Mouse (Mus musculus): ENCODE data around the gene Pik3c2a. TPM values are rescaled to one million over a fixed set of nuclear protein-coding genes. Genes with fewer than 3 reads are reported as not detected.

Pik3c2a gene
- polyA plus RNA-seq, 1 experiment from 2014 or later, result 32.9 TPM

- Histone ChIP-seq H3K27ac (ENCODE audit: low read depth) (no peak overlapping the region), H3K27me3 (replicated peaks; ENCODE audit: control insufficient read depth, insufficient read depth, low read length) (no peaks in the 10 kb centered on the region), H3K9ac (ENCODE audit: low read length) (no peak overlapping the region), H3K4me1 (replicated peaks; ENCODE audit: control insufficient read depth, insufficient read depth, low read length) (no peaks in the 10 kb centered on the region), H3K9me3 (ENCODE audit: control insufficient read depth, low read length) (no peaks in the 10 kb centered on the region), H3K4me2 (ENCODE audit: low read length) (no peak overlapping the region), H3K36me3 (ENCODE audit: control insufficient read depth, insufficient read depth, low read length) (no peaks in the 10 kb centered on the region), H3K4me3 (ENCODE audit: low read depth, low read length) (no peak overlapping the region)
- peak; percentile 54 for DNase-seq (ENCODE audit: low spot score)
- 32% methylated on average over 3 of the region's 3 CpGs for WGBS
- peak; percentile 18; the same call in 1 of the 2 replicates for ATAC-seq (replicated peaks; ENCODE audit: low FRiP score, low TSS enrichment, low read depth)
Measured at GRCm38 (mm10) chr7:116458985-116459441, 15.8 kb upstream of the Pik3c2a start.

GRCm38 (mm10) chr7:116457391-116457790, 14.1 kb upstream of the Pik3c2a start:
- Histone ChIP-seq H3K4me1 (replicated peaks; ENCODE audit: control insufficient read depth, insufficient read depth, low read length) (no peaks in the 10 kb centered on the region), H3K4me2 (ENCODE audit: low read length) (no peak overlapping the region), H3K27ac (ENCODE audit: low read depth) (no peak overlapping the region), H3K36me3 (ENCODE audit: control insufficient read depth, insufficient read depth, low read length) (no peaks in the 10 kb centered on the region), H3K4me3 (ENCODE audit: low read depth, low read length) (no peak overlapping the region), H3K27me3 (replicated peaks; ENCODE audit: control insufficient read depth, insufficient read depth, low read length) (no peaks in the 10 kb centered on the region), H3K9me3 (ENCODE audit: control insufficient read depth, low read length) (no peaks in the 10 kb centered on the region), H3K9ac (ENCODE audit: low read length) (no peak overlapping the region)
- WGBS, result 68% methylated on average over 6 of the region's 6 CpGs
- ATAC-seq (replicated peaks; ENCODE audit: low FRiP score, low TSS enrichment, low read depth), result no peak
- DNase-seq (ENCODE audit: low spot score), result no peak

- ATAC-seq (replicated peaks; ENCODE audit: low FRiP score, low TSS enrichment, low read depth) (peak; percentile 73), DNase-seq (ENCODE audit: low spot score) (no peak)
- no peak overlapping the region for H3K4me3 ChIP-seq (ENCODE audit: low read depth, low read length)
- WGBS, result 67% methylated on average over 4 of the region's 4 CpGs
- no peak overlapping the region for H3K9ac ChIP-seq (ENCODE audit: low read length)
- H3K4me2 ChIP-seq (ENCODE audit: low read length), result no peak overlapping the region
- H3K27ac ChIP-seq (ENCODE audit: low read depth), result no peak overlapping the region
- no peaks in the 10 kb centered on the region for H3K9me3 ChIP-seq (ENCODE audit: control insufficient read depth, low read length)
- H3K27me3 ChIP-seq (replicated peaks; ENCODE audit: control insufficient read depth, insufficient read depth, low read length), result no peaks in the 10 kb centered on the region
- no peaks in the 10 kb centered on the region for H3K36me3 ChIP-seq (ENCODE audit: control insufficient read depth, insufficient read depth, low read length)
- no peaks in the 10 kb centered on the region for H3K4me1 ChIP-seq (replicated peaks; ENCODE audit: control insufficient read depth, insufficient read depth, low read length)
Measured at GRCm38 (mm10) chr7:116456964-116457363, 13.7 kb upstream of the Pik3c2a start.

DNA sequence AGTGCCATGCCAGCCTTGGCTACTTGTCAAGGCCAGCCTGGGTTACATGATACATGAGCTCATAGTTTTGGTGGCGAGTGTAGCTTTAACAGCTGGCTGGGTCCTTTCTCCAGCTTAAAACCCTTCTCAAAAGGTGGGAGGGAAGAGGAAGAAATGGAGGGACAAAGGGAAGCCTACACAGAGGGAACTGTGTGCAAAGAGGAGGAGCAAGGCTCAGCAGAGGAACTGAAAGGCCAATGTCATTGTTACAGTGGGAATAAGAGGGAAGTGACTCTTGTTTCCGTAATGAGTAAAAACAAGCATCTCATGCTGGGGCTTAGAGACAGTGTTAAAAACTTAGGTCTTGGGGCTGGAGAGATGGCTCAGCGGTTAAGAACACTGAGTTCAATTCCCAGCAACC, 3.4 kb upstream of the Pik3c2a start:
- Histone ChIP-seq H3K27me3 (replicated peaks; ENCODE audit: control insufficient read depth, insufficient read depth, low read length) (no peaks in the 10 kb centered on the region), H3K9me3 (ENCODE audit: control insufficient read depth, low read length) (no peaks in the 10 kb centered on the region), H3K9ac (ENCODE audit: low read length) (no peak overlapping the region), H3K4me3 (ENCODE audit: low read depth, low read length) (no peak overlapping the region), H3K4me1 (replicated peaks; ENCODE audit: control insufficient read depth, insufficient read depth, low read length) (0 out of 2 replicates have a peak, but pooled peaks cover 8% of the 10 kb centered on the region), H3K4me2 (ENCODE audit: low read length) (no peak overlapping the region), H3K36me3 (ENCODE audit: control insufficient read depth, insufficient read depth, low read length) (no peaks in the 10 kb centered on the region), H3K27ac (ENCODE audit: low read depth) (no peak overlapping the region)
- DNase-seq (ENCODE audit: low spot score) (no peak), ATAC-seq (replicated peaks; ENCODE audit: low FRiP score, low TSS enrichment, low read depth) (no peak)
- WGBS, result 90% methylated on average over 3 of the region's 3 CpGs

- H3K4me3 ChIP-seq (ENCODE audit: low read depth, low read length), result peak overlapping the region; percentile 71
- H3K27ac ChIP-seq (ENCODE audit: low read depth), result peak overlapping the region; percentile 91
- no peaks in the 10 kb centered on the region for H3K27me3 ChIP-seq (replicated peaks; ENCODE audit: control insufficient read depth, insufficient read depth, low read length)
- H3K9me3 ChIP-seq (ENCODE audit: control insufficient read depth, low read length), result no peaks in the 10 kb centered on the region
- ATAC-seq (replicated peaks; ENCODE audit: low FRiP score, low TSS enrichment, low read depth) (peak; percentile 42; the same call in 1 of the 2 replicates), DNase-seq (ENCODE audit: low spot score) (no peak)
- peaks cover 16% of the 10 kb centered on the region; the same call in 1 of the 2 replicates for H3K4me1 ChIP-seq (replicated peaks; ENCODE audit: control insufficient read depth, insufficient read depth, low read length)
- no peaks in the 10 kb centered on the region for H3K36me3 ChIP-seq (ENCODE audit: control insufficient read depth, insufficient read depth, low read length)
- H3K4me2 ChIP-seq (ENCODE audit: low read length), result peak overlapping the region; percentile 79
- peak overlapping the region; percentile 86 for H3K9ac ChIP-seq (ENCODE audit: low read length)
- WGBS, result 3% methylated on average over 2 of the region's 2 CpGs
Measured at GRCm38 (mm10) chr7:116444326-116444809, 1.1 kb upstream of the Pik3c2a start.

DNA sequence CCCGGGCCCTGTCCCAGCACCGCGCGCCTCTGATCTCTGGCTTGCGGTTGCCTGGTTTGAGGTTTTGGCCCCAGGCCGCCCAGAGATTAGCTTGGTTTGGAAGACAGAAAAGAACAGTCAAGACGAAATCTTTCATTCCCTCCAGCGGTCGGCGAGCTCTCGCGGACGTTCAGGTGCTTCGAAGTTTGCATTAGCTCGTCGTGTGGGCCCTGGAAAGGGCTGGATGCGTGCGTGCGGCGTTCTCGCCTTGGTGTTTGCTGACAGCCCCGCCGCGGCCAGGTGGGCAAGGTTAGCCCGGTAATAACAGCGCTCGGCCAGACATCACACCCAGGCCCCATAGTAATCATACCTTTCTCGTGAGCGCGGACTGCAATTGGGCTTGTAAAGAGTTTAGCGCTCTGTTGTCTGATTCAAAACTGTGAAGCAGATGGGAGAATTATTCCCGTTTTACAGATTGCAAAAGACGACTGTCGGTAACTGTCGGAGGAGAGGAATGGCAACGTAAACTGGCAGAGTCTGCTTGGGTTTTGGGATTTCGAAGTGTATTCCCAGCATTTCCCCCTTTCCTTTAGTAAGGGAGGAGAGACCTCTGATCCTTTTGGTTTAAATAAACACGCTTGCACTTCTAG, 562 bp upstream of the Pik3c2a start:
- Histone ChIP-seq H3K36me3 (ENCODE audit: control insufficient read depth, insufficient read depth, low read length) (no peaks in the 10 kb centered on the region), H3K4me1 (replicated peaks; ENCODE audit: control insufficient read depth, insufficient read depth, low read length) (peaks cover 16% of the 10 kb centered on the region; the same call in 1 of the 2 replicates), H3K9ac (ENCODE audit: low read length) (peak overlapping the region; percentile 86), H3K9me3 (ENCODE audit: control insufficient read depth, low read length) (no peaks in the 10 kb centered on the region), H3K4me3 (ENCODE audit: low read depth, low read length) (peak overlapping the region; percentile 71), H3K27ac (ENCODE audit: low read depth) (peak overlapping the region; percentile 91), H3K4me2 (ENCODE audit: low read length) (peak overlapping the region; percentile 79), H3K27me3 (replicated peaks; ENCODE audit: control insufficient read depth, insufficient read depth, low read length) (no peaks in the 10 kb centered on the region)
- ATAC-seq (replicated peaks; ENCODE audit: low FRiP score, low TSS enrichment, low read depth), result peak; percentile 50
- no peak for DNase-seq (ENCODE audit: low spot score)
- WGBS, result under 1% methylated on average over 38 of the region's 38 CpGs

GRCm38 (mm10) chr7:116442226-116442625, 1.0 kb downstream of the Pik3c2a start:
- DNase-seq (ENCODE audit: low spot score), result peak; percentile 54
- Histone ChIP-seq H3K27ac (ENCODE audit: low read depth) (no peak overlapping the region), H3K4me3 (ENCODE audit: low read depth, low read length) (peak overlapping the region; percentile 71), H3K36me3 (ENCODE audit: control insufficient read depth, insufficient read depth, low read length) (0 out of 2 replicates have a peak, but pooled peaks cover 3% of the 10 kb centered on the region), H3K27me3 (replicated peaks; ENCODE audit: control insufficient read depth, insufficient read depth, low read length) (no peaks in the 10 kb centered on the region), H3K4me1 (replicated peaks; ENCODE audit: control insufficient read depth, insufficient read depth, low read length) (peaks cover 16% of the 10 kb centered on the region; the same call in 1 of the 2 replicates), H3K4me2 (ENCODE audit: low read length) (peak overlapping the region; percentile 79), H3K9me3 (ENCODE audit: control insufficient read depth, low read length) (no peaks in the 10 kb centered on the region), H3K9ac (ENCODE audit: low read length) (peak overlapping the region; percentile 86)
- ATAC-seq (replicated peaks; ENCODE audit: low FRiP score, low TSS enrichment, low read depth), result no peak
- WGBS, result 5% methylated on average over 7 of the region's 7 CpGs

- Histone ChIP-seq H3K4me3 (ENCODE audit: low read depth, low read length) (peak overlapping the region; percentile 71; the same call in 1 of the 2 replicates), H3K9me3 (ENCODE audit: control insufficient read depth, low read length) (no peaks in the 10 kb centered on the region), H3K9ac (ENCODE audit: low read length) (0 out of 2 replicates have a peak overlapping the region, but pooled peaks have one; percentile 7), H3K27me3 (replicated peaks; ENCODE audit: control insufficient read depth, insufficient read depth, low read length) (no peaks in the 10 kb centered on the region), H3K4me1 (replicated peaks; ENCODE audit: control insufficient read depth, insufficient read depth, low read length) (peaks cover 16% of the 10 kb centered on the region; the same call in 1 of the 2 replicates), H3K36me3 (ENCODE audit: control insufficient read depth, insufficient read depth, low read length) (0 out of 2 replicates have a peak, but pooled peaks cover 3% of the 10 kb centered on the region), H3K27ac (ENCODE audit: low read depth) (no peak overlapping the region), H3K4me2 (ENCODE audit: low read length) (peak overlapping the region; percentile 79; the same call in 1 of the 2 replicates)
- DNase-seq (ENCODE audit: low spot score) (no peak), ATAC-seq (replicated peaks; ENCODE audit: low FRiP score, low TSS enrichment, low read depth) (no peak)
- WGBS, result 69% methylated on average over 1 of the region's 1 CpGs
Measured at GRCm38 (mm10) chr7:116441346-116441745, 1.9 kb downstream of the Pik3c2a start.

Measured in intestine, embryonic 14.5 days (tissue).